Mouse (Mus musculus) hindbrain, embryonic 10.5 days (tissue): ENCODE results near the gene Nedd8. TPM values are rescaled to one million over a fixed set of nuclear protein-coding genes. Genes with fewer than 3 reads are reported as not detected.

Experiments used
- DNase-seq: peaks from one replicate; pipeline ENCODE4 v3.0.0-alpha.2; 2017; ENCODE audit warnings: low spot score
- H3K27ac ChIP-seq: fragments of 300-500 bp; sonication (generic); 2 replicates; pipeline ENCODE4 v1.5.1; 2016; ENCODE audit warnings: mild to moderate bottlenecking, moderate library complexity
- H3K27me3 ChIP-seq: fragments of 300-500 bp; sonication (generic); 2 replicates; pipeline ENCODE4 v1.6.1; 2016; ENCODE audit warnings: mild to moderate bottlenecking; ENCODE audit not compliant: poor library complexity, insufficient read depth, severe bottlenecking
- H3K36me3 ChIP-seq: fragments of 300-500 bp; sonication (generic); 2 replicates; pipeline ENCODE4 v1.6.1; 2016; ENCODE audit warnings: mild to moderate bottlenecking, moderate library complexity
- H3K4me1 ChIP-seq: fragments of 300-500 bp; sonication (generic); replicated peaks from 2 replicates; pipeline ENCODE4 v1.6.1; 2016; ENCODE audit warnings: mild to moderate bottlenecking
- H3K4me3 ChIP-seq: fragments of 300-500 bp; sonication (generic); 2 replicates; pipeline ENCODE4 v1.5.1; 2016; ENCODE audit warnings: mild to moderate bottlenecking, moderate library complexity
- H3K9me3 ChIP-seq: fragments of 300-500 bp; sonication (generic); 2 replicates; pipeline ENCODE4 v1.6.1; 2016; ENCODE audit warnings: mild to moderate bottlenecking, moderate library complexity
- WGBS: fragments of 180-500 bp; shearing (Covaris S2); methylation state at CpG from one replicate; pipeline ENCODE4 v1.1.7; 2016; 5-methylcytosine and 5-hydroxymethylcytosine counted together
- polyA plus RNA-seq: library from polyadenylated mRNA; unstranded; fragments of >200 nt; fragmentation: Nextera tagmentation; extraction: Ambion mirVana; gene quantifications from 2 replicates; pipeline ENCODE4 v1.2.1, GENCODE M21; 2016

Gene Nedd8
- polyA plus RNA-seq, result 646 and 662 TPM in 2 replicates

DNA sequence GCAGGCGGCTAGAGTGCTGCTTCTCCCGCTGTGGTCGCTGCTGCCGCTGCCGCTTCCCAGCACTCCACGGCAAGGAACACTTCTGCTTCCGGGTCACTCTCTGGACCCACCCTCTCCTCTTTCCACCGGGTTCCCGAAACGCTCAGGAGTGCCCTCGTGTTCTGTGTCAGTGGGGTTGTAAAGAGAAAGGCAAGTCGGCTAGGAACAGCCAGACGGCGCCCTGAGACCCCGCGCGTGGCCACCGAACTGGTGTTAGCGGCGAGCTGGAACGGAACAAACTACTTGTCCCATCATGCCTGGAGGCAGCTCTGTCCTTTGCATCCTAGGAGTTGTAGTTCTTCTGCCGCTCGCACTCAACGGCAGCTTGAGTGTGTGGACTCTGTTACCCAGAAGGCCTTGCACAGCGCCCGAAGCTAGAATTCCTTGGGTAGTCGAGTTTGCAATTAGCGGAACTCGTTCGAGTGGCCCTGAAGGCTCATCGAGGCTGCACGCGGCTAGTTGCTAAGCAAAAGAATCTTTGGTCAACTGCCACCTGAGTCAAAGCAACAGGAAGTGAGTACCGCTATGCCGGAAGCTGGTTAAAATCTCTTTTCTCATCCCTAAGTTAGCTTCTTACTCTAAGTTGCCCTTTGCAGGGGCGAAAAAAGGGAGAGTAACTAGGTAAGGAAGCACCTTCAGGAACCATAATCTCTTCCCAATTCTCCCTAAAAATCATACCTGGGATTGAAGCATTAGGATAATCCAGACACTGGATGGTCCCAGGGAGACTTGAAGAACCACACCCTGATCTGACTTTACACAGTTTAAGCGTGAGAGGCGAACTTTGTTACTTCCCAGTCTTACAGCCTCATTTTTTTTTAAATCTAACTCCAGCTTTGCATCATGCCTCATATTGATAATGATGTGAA is at the start of gene Nedd8, which contains the start of gene Gmpr2:
Gene Nedd8, minus strand, starts transcription at position 292 of the 908 bp plus-strand sequence.
Gene Gmpr2, plus strand, starts transcription at position 109 of the 908 bp plus-strand sequence.
- peak; percentile 92 for DNase-seq
- Histone ChIP-seq H3K4me3 (peak within 1 kb of the TSS; percentile 74), H3K4me1 (peaks cover 21% of the 10 kb centered on the region), H3K27me3 (no peaks in the 10 kb centered on the region), H3K27ac (peak within 1 kb of the TSS; percentile 96), H3K9me3 (no peaks in the 10 kb centered on the region), H3K36me3 (peaks cover 38% of the 10 kb centered on the region)
- 1% methylated on average over 38 of the region's 38 CpGs for whole genome bisulfite sequencing

DNA sequence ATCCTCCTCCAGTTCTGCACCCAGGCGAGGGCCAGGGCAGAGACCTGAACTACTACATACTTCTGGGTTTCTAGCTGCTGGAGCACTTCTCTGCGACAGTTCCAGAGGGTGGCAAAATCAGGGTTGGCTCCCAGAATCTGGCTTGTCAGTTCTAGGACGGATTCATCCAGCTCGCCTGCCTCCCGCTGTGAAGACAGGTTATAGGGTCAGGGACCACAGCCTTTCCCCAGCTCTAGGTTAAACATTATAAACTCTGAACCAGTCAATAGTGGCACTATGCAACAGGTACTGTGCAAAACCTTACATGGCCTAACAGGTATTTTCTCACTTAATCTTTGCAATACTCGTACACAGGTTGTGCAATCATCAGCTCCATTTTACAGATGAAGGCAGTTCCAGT is 49.2 kb upstream of the Nedd8 start:
- no peaks in the 10 kb centered on the region for H3K27me3 ChIP-seq
- H3K27ac ChIP-seq, result no peak overlapping the region
- no peak for DNase-seq
- H3K9me3 ChIP-seq, result no peaks in the 10 kb centered on the region
- WGBS, result 69% methylated on average over 6 of the region's 6 CpGs
- peaks cover 16% of the 10 kb centered on the region for H3K4me1 ChIP-seq
- peak overlapping the region; percentile 87 for H3K4me3 ChIP-seq
- peaks cover 43% of the 10 kb centered on the region for H3K36me3 ChIP-seq

DNA sequence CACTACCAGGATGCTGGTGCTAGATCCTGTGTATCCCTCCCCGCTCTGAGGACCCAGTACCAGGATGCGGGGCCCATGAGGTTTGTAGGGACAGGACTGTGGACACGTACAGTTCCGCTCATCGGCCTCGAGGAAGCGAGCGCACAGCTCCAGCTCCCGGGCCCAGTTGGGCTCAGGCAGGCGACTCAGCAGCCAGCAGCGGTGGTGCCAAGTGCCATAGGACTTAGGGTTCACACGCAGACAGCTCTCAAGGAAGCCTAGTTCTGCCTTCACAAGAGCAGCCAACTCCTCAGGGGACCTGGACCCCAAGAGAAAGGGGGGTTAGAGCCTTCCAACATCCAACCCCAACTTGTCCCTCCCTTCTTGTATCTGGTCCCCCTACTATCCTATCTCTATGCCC is 48.7 kb upstream of the Nedd8 start:
- Histone ChIP-seq H3K9me3 (no peaks in the 10 kb centered on the region), H3K36me3 (peaks cover 45% of the 10 kb centered on the region), H3K27me3 (no peaks in the 10 kb centered on the region), H3K27ac (no peak overlapping the region), H3K4me3 (peak overlapping the region; percentile 87; the same call in 1 of the 2 replicates), H3K4me1 (peaks cover 16% of the 10 kb centered on the region)
- 94% methylated on average over 12 of the region's 12 CpGs for WGBS
- DNase-seq, result no peak

DNA sequence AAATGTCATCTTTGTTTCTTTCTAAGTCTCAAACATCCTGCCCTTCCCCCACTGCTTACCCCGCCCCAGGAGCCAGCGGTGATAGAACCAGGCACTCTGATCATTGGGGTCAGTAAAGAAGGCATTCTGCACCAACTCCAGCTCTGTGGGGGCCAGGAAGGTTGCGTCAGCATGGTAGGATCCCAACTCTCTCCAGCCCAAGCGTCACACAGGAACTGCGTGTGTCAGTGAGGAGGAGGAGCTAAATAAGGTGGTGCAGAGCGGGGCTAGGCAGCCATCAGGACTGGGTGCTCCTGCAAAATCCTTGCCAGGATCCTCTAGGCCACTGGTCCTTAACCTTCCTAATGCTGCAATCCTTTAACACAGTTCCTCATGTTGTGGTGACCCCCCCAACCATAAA is 47.8 kb upstream of the Nedd8 start:
- Histone ChIP-seq H3K36me3 (peaks cover 45% of the 10 kb centered on the region), H3K4me3 (no peak overlapping the region), H3K9me3 (no peaks in the 10 kb centered on the region), H3K27ac (no peak overlapping the region), H3K27me3 (no peaks in the 10 kb centered on the region), H3K4me1 (peaks cover 16% of the 10 kb centered on the region)
- DNase-seq, result no peak
- WGBS, result 90% methylated on average over 6 of the region's 6 CpGs

DNA sequence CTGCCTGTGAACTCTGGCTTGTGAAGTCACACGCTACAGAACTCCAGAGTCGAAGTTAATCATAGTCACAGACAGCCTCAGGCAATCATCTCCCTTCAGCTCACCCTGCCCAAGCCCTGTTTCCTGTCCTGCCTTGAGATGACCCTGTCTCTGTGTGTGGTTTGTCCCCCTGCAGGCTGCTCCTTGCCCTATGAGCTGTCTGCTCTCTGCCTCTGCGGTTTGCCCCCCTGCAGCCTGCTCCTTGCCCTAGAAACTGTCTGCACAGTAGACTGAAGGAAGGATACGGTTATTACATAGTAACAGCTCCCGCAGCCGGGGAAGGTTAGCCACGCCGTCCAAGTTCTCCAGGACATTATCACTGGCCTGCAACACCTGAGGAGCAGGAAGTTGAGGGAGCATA is 45.0 kb upstream of the Nedd8 start:
- DNase-seq, result no peak
- no peaks in the 10 kb centered on the region for H3K9me3 ChIP-seq
- 69% methylated on average over 8 of the region's 8 CpGs for WGBS
- H3K27ac ChIP-seq, result no peak overlapping the region
- peaks cover 45% of the 10 kb centered on the region for H3K36me3 ChIP-seq
- H3K4me1 ChIP-seq, result peaks cover 22% of the 10 kb centered on the region
- H3K4me3 ChIP-seq, result no peak overlapping the region
- H3K27me3 ChIP-seq, result peaks cover 24% of the 10 kb centered on the region

DNA sequence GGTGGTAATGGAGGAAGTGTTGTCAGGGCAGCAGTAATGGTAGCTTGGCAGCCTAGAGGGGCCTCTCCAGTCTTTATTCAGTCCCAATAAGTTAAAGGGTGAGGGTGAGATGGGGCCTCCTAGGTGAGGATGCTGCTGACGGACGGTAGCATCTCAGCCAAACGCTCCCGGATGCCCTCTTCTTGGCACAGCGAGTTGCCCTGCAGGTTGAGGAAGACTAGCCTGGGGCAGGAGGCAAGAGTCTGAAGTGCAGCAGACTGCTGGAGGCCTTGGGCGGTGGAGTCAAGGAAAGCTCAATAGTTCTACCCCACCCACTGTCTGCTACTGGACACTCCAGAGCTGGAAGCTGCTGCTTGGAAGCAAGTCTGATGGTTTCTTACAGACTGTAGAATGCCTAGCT is 44.3 kb upstream of the Nedd8 start:
- Histone ChIP-seq H3K4me1 (peaks cover 17% of the 10 kb centered on the region), H3K4me3 (no peak overlapping the region), H3K27ac (no peak overlapping the region), H3K9me3 (no peaks in the 10 kb centered on the region), H3K36me3 (peaks cover 45% of the 10 kb centered on the region), H3K27me3 (peaks cover 30% of the 10 kb centered on the region)
- DNase-seq, result no peak
- WGBS, result 91% methylated on average over 6 of the region's 6 CpGs

DNA sequence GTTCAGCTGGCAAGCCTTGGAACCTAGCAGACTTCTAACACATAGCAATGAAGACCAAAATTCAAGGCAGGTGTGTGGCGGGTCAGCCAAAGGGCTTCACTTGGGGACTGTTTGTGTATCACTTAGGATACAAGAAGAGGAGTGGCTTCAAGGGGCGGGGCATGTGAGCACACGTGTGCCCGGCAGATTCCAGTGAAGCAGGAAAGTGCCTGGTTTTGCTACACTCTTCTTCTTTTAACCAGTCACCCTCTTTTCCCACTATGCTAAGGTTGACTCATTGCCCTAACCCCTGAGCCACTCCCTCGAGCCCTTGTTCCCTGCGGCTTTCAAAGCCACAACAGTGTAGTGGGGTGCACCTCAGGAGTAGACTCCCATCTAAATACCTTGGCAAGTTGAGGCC is 43.0 kb upstream of the Nedd8 start:
- H3K4me1 ChIP-seq, result peaks cover 13% of the 10 kb centered on the region
- WGBS, result 37% methylated on average over 6 of the region's 6 CpGs
- no peaks in the 10 kb centered on the region for H3K9me3 ChIP-seq
- H3K27ac ChIP-seq, result no peak overlapping the region
- H3K27me3 ChIP-seq, result peaks cover 33% of the 10 kb centered on the region
- H3K36me3 ChIP-seq, result peaks cover 39% of the 10 kb centered on the region
- DNase-seq, result no peak
- no peak overlapping the region for H3K4me3 ChIP-seq

DNA sequence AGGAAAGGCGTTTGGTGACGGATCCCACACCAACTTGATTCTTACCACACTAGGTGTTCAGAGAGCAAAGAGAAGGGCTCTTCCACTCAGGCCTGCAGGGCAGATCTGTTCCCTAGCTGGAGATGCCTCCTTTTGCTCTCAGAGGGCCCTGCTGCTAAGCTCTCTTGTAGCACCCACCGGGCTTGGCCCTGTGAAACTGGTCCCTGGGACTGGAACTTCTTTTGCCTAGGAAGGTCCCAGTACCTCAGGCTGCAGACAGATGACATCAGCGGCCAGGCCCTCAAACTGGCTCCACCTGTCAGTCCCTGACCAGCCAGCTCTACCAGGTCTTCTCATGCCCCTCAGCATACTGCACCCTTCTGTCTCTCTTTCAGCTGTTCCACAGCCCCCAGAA is 41.8 kb upstream of the Nedd8 start, which contains the start of gene Tgm1:
Gene Tgm1, minus strand, starts transcription at position 198 of the 394 bp plus-strand sequence.
- H3K36me3 ChIP-seq, result peaks cover 28% of the 10 kb centered on the region
- H3K4me1 ChIP-seq, result peaks cover 13% of the 10 kb centered on the region
- DNase-seq, result no peak
- peak within 1 kb of the TSS; percentile 29; the same call in 1 of the 2 replicates for H3K27ac ChIP-seq
- peaks cover 33% of the 10 kb centered on the region for H3K27me3 ChIP-seq
- H3K4me3 ChIP-seq, result peak within 1 kb of the TSS; percentile 37
- WGBS, result 31% methylated on average over 4 of the region's 4 CpGs
- H3K9me3 ChIP-seq, result no peaks in the 10 kb centered on the region

DNA sequence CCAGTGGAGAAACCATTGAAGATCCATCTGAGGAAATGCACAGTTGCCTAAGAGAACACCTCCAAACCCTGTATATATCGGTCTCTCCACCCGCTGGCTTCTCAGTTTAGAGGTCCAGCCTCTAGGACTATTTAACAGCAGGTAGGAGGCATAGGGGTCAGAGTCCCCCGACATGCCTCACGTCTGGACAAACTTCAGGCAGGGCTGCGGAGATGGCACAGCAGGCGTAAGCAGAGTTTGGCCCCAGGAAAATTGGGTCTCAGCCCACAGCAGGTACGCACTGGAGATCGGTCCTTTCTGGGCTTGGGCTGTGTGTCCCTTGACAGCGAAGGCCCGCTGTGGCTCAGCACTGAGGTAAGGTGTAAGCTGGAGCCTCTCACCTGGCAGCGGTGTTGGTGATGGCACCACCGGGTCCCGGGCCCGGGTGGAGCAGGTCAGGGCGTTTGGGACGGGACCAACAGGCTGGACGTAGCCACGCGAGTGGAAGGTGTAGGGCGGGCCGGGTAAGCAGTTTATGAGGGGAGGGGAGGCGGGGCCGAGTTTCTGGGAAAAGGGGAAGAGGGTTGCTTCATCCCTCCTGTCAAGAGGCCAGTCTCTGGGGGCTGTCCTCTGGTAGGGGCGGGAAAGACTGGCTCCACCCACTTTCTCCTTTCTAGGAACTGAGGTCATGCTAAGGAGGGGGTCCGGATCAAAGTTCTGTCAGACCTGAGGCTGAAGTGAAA is 41.2 kb upstream of the Nedd8 start:
- Histone ChIP-seq H3K27ac (peak overlapping the region; percentile 29; the same call in 1 of the 2 replicates), H3K4me3 (peak overlapping the region; percentile 37)
- 16% methylated on average over 25 of the region's 25 CpGs for WGBS

DNA sequence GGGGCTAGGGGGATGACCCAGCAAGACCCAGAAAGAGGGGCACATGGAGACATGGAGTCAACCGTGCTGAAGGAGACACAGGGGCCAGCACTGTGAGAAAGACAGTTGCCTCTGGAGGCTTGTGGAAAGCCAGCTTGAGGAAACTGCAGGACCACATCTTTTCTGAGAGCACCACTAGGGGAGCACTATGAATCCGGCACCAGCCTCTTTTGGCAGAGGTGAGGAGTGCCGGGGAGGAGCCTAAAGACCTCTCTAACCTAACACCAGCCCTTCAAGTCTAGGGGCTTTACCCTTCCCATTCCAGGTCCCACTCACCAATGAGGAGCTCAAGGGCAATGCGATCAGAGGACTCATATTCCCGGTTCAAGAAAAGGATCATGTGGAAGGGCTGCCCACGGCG is 39.9 kb upstream of the Nedd8 start:
- H3K27ac ChIP-seq, result no peak overlapping the region
- DNase-seq, result no peak
- peaks cover 33% of the 10 kb centered on the region for H3K27me3 ChIP-seq
- H3K36me3 ChIP-seq, result peaks cover 9% of the 10 kb centered on the region
- H3K4me1 ChIP-seq, result peaks cover 13% of the 10 kb centered on the region
- H3K4me3 ChIP-seq, result no peak overlapping the region
- WGBS, result 80% methylated on average over 7 of the region's 7 CpGs
- no peaks in the 10 kb centered on the region for H3K9me3 ChIP-seq

More for the DNA sequence above, 41.2 kb upstream of the Nedd8 start:
- Histone ChIP-seq H3K36me3 (peaks cover 22% of the 10 kb centered on the region), H3K9me3 (no peaks in the 10 kb centered on the region), H3K4me1 (peaks cover 13% of the 10 kb centered on the region), H3K27me3 (peaks cover 33% of the 10 kb centered on the region)
- no peak for DNase-seq

DNA sequence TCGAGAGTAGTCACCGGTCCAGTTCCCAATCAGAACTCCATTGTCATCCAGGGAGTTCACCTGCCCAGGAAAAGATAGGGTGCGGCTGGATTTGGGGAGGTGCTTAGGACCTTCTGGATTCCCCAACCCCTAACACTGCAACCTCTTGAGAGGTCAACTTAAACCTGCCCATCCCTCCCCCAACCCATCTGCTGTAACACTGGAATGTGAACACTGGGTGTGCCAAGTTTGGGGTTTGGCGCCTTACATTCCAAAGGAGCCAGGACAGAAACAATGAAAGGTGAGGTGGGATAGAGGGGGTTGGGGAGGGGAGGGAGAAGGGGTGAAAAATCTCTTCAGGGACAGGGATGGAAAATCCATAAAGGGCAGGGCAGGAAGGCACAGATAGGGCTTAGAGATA is 37.6 kb upstream of the Nedd8 start:
- Histone ChIP-seq H3K9me3 (no peaks in the 10 kb centered on the region), H3K4me3 (no peak overlapping the region), H3K27me3 (peaks cover 33% of the 10 kb centered on the region), H3K27ac (no peak overlapping the region), H3K36me3 (no peaks in the 10 kb centered on the region), H3K4me1 (peaks cover 13% of the 10 kb centered on the region)
- DNase-seq, result no peak
- 86% methylated on average over 4 of the region's 4 CpGs for WGBS

DNA sequence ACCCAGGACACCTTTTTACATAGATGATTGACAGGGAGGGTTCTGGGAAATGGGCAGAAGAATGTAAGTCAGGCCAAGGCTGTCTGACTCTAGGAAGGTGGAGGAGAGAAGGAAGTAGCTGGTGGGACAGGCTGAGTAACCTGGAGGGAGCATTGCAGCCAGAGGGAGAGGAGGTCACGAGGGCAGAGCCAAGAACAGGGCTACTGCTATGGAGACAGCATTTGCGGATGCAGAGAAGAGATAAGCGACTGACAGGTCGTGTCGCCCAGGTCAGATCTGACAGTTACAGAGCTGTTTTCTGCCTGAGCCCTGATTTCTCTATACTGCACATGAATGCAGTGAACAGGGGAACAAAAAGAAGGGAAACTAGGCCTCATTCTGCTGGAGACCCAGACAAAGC is 35.5 kb upstream of the Nedd8 start:
- Histone ChIP-seq H3K9me3 (no peaks in the 10 kb centered on the region), H3K27me3 (peaks cover 14% of the 10 kb centered on the region), H3K4me1 (no peaks in the 10 kb centered on the region), H3K4me3 (no peak overlapping the region), H3K27ac (no peak overlapping the region), H3K36me3 (no peaks in the 10 kb centered on the region)
- 77% methylated on average over 5 of the region's 5 CpGs for WGBS
- no peak for DNase-seq
